Mouse (Mus musculus): ENCODE measurements at regions not wholly inside any gene's neighbourhood (a gene's known extent, or its start where the extent isn't known, plus 50 kb on each side); places are given as distances from the start of the nearest gene placed in this dataset.

- TF ChIP-seq CTCF (conservative IDR thresholded peaks at IDR 0.05; ENCODE audit: insufficient read depth, insufficient read length, low read depth, low read length) (no peak), POLR2A (IDR thresholded peaks at IDR 0.05; ENCODE audit: low read depth, low read length) (no peak)
Observed at GRCm38 (mm10) chr1:177609683-177610082, 119.9 kb upstream of the 1700016C15Rik start.
